Mouse (Mus musculus): Measurements from ENCODE around the gene Cnnm3. TPM values are rescaled to one million over a fixed set of nuclear protein-coding genes. Genes with fewer than 3 reads are reported as not detected.

The Cnnm3 gene
- total and polyA plus RNA-seq, 3 experiments = 4.2 to 9.9 TPM; not detected in 1

DNA sequence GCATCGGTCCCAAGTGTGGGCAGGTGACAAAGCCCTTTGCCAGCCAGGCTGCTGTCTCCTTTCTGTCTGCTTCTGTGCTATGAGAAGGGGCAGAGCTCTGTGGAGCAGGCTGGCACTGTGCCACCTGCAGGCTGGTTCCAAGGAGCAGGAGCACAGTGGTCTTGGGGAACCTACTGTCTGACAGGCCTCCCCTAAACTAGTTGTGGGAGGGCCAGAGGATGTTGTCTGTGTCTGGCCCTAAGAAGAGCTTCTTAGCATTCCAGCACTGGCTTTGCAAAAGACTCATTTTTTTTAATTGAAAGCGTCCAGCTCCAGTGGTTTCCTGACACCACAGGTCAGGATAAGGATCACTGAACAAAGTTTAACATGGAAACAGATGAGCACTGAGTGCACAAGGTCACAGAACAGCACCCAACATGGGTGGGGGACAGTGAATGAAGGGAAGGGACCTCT is 33.3 kb upstream of the Cnnm3 start:
- TF ChIP-seq ETS1 (IDR thresholded peaks at IDR 0.05; ENCODE audit: low read depth, low read length) (no peak), RCOR1 (IDR thresholded peaks at IDR 0.05; ENCODE audit: low read depth, low read length) (no peak), ZNF384 (IDR thresholded peaks at IDR 0.05; ENCODE audit: low read depth, low read length) (no peak), POLR2A (IDR thresholded peaks at IDR 0.05; ENCODE audit: control insufficient read depth in 1 of 2, insufficient read depth in 1 of 2, low read depth in 1 of 2, low read length in 2 of 2, poor library complexity in 1 of 2) (no peak), MYC (IDR thresholded peaks at IDR 0.05; ENCODE audit: low read depth, low read length) (no peak), NELFE (IDR thresholded peaks at IDR 0.05; ENCODE audit: low read depth, low read length) (no peak), EP300 (IDR thresholded peaks at IDR 0.05; ENCODE audit: low read depth in 1 of 2, low read length in 2 of 2) (no peak), HCFC1 (IDR thresholded peaks at IDR 0.05; ENCODE audit: low read depth, low read length) (no peak), CHD2 (IDR thresholded peaks at IDR 0.05; ENCODE audit: low read length) (no peak), MYB (IDR thresholded peaks at IDR 0.05; ENCODE audit: low read depth, low read length) (no peak), SIN3A (IDR thresholded peaks at IDR 0.05; ENCODE audit: low read length) (no peak), JUND (IDR thresholded peaks at IDR 0.05; ENCODE audit: low read depth, low read length) (no peak), CHD1 (IDR thresholded peaks at IDR 0.05; ENCODE audit: low read depth, low read length) (no peak), ELF1 (IDR thresholded peaks at IDR 0.05; ENCODE audit: low read depth, low read length) (no peak), UBTF (IDR thresholded peaks at IDR 0.05; ENCODE audit: borderline replicate concordance, insufficient read depth, low read depth, low read length) (no peak), SMC3 (IDR thresholded peaks at IDR 0.05; ENCODE audit: low read depth, low read length) (no peak)
- Histone ChIP-seq H3K4me3 (ENCODE audit: control insufficient read depth in 1 of 2, insufficient read depth in 1 of 2, low read depth in 2 of 2, low read length in 2 of 2) (no peak overlapping the region), H3K4me1 (ENCODE audit: control insufficient read depth in 1 of 2, insufficient read depth in 2 of 2, low read length in 2 of 2) (peaks cover 2 to 25% of the 10 kb centered on the region in 2 experiments)

DNA sequence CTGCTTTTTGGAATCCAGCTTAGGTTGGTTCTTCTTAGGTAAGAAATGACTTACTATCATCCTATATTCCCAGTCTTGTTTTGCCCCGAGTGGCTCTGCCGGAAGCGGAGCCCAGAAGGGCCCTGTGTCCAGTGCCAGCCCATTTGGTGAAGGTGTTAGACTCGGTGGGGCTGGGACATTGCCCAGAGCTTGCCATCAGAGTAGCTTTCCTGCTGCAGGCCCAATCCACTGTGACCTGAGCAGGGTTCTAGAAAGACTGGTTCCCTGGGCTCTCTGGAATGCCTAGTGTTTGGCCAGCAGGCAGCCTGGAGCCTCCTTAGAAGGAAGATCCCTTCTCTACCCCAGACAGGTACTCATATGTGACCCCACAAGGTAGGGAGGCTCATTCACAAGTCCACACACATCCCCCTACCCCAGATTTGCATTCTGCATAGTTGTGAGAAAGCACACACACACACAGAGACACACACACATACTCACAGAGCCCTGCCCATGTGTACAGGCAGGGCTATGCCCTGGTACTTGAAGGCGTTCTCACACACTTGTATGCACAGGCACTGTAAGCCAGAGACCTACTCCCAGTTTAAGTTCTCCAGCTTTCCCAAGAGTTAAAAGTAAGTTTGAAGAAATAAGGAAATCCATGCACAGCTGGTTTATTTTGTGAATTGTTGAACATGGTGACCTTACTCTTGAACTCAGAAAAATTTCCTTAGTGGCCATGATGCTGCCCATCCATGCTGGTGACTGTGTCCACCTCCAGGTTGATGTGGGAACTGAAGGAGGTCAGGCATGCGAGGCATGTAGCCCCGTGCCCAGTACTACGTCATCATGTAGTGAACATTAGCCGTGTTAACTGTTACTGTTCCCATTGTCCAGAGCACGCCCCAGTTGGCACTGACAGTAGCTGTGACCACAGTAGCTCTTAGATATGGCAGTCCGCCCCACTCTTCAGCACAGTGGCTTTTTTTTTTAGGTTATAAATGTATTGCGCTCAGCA is 31.5 kb upstream of the Cnnm3 start:
- H3K36me3 ChIP-seq (ENCODE audit: control insufficient read depth in 1 of 2, insufficient read depth in 2 of 2, low read length in 2 of 2) = peaks cover 0 to 9% of the 10 kb centered on the region in 2 experiments; a peak in 1 of 4 replicates
- TF ChIP-seq ZMIZ1 (IDR thresholded peaks at IDR 0.05; ENCODE audit: low read depth, low read length) = no peak
- TF ChIP-seq MAX (IDR thresholded peaks at IDR 0.05; ENCODE audit: low read length) = no peak
- no peak for TF ChIP-seq NRF1 (IDR thresholded peaks at IDR 0.05; ENCODE audit: insufficient read depth, low read depth, low read length, poor library complexity, severe bottlenecking)
- TF ChIP-seq RCOR1 (IDR thresholded peaks at IDR 0.05; ENCODE audit: low read depth, low read length) = no peak
- no peak for TF ChIP-seq RAD21 (IDR thresholded peaks at IDR 0.05; ENCODE audit: low read depth, low read length)
- TF ChIP-seq ETS1 (IDR thresholded peaks at IDR 0.05; ENCODE audit: low read depth, low read length) = no peak
- TF ChIP-seq MAZ (IDR thresholded peaks at IDR 0.05; ENCODE audit: low read depth, low read length) = no peak
- TF ChIP-seq ELF1 (IDR thresholded peaks at IDR 0.05; ENCODE audit: low read depth, low read length) = no peak
- TF ChIP-seq ZNF384 (IDR thresholded peaks at IDR 0.05; ENCODE audit: low read depth, low read length) = no peak
- TF ChIP-seq BHLHE40 (IDR thresholded peaks at IDR 0.05; ENCODE audit: borderline replicate concordance, low read depth, low read length) = no peak
- no peak for TF ChIP-seq TBP (IDR thresholded peaks at IDR 0.05; ENCODE audit: low read depth, low read length)
- no peak for TF ChIP-seq CHD1 (IDR thresholded peaks at IDR 0.05; ENCODE audit: low read depth, low read length)
- no peak for TF ChIP-seq POLR2AphosphoS2 (IDR thresholded peaks at IDR 0.05; ENCODE audit: low read length)
- no peak for TF ChIP-seq NELFE (IDR thresholded peaks at IDR 0.05; ENCODE audit: low read depth, low read length)
- TF ChIP-seq MYB (IDR thresholded peaks at IDR 0.05; ENCODE audit: low read depth, low read length) = no peak
- TF ChIP-seq E2F4 (IDR thresholded peaks at IDR 0.05; ENCODE audit: borderline replicate concordance, low read depth, low read length) = no peak
- TF ChIP-seq MXI1 (IDR thresholded peaks at IDR 0.05; ENCODE audit: low read depth, low read length) = no peak
- no peak for TF ChIP-seq HCFC1 (IDR thresholded peaks at IDR 0.05; ENCODE audit: low read depth, low read length)
- TF ChIP-seq USF2 (IDR thresholded peaks at IDR 0.05; ENCODE audit: borderline replicate concordance in 1 of 2, insufficient read depth in 1 of 2, low read depth in 1 of 2, low read length in 2 of 2) = no peak
- no peak overlapping the region for H3K4me3 ChIP-seq (ENCODE audit: control insufficient read depth in 1 of 2, insufficient read depth in 1 of 2, low read depth in 2 of 2, low read length in 2 of 2)

More for the DNA sequence above, 33.3 kb upstream of the Cnnm3 start:
- Histone ChIP-seq H3K9ac (ENCODE audit: control insufficient read depth, low read depth, low read length, poor library complexity, severe bottlenecking) (no peak overlapping the region), H3K9me3 (replicated peaks; ENCODE audit: insufficient read depth, low read length) (no peaks in the 10 kb centered on the region), H3K27ac (ENCODE audit: control insufficient read depth, low read depth, low read length) (no peak overlapping the region), H3K27me3 (ENCODE audit: control insufficient read depth in 1 of 2, insufficient read depth in 2 of 2, low read length in 2 of 2) (no peaks in the 10 kb centered on the region), H3K79me2 (ENCODE audit: control insufficient read depth, insufficient read depth, low read length, poor library complexity) (peaks cover 12% of the 10 kb centered on the region), H3K36me3 (ENCODE audit: control insufficient read depth in 1 of 2, insufficient read depth in 2 of 2, low read length in 2 of 2) (peaks cover 0 to 13% of the 10 kb centered on the region in 2 experiments; a peak in 2 of 4 replicates)
- DNase-seq (ENCODE audit: low read depth, low spot score) = no peak

More for the DNA sequence above, 31.5 kb upstream of the Cnnm3 start:
- DNase-seq (ENCODE audit: low read depth, low spot score) = no peak
- Histone ChIP-seq H3K9me3 (replicated peaks; ENCODE audit: insufficient read depth, low read length) (no peaks in the 10 kb centered on the region), H3K79me2 (ENCODE audit: control insufficient read depth, insufficient read depth, low read length, poor library complexity) (peaks cover 4% of the 10 kb centered on the region; the same call in 1 of the 2 replicates), H3K27me3 (ENCODE audit: control insufficient read depth in 1 of 2, insufficient read depth in 2 of 2, low read length in 2 of 2) (no peaks in the 10 kb centered on the region), H3K9ac (ENCODE audit: control insufficient read depth, low read depth, low read length, poor library complexity, severe bottlenecking) (no peak overlapping the region), H3K27ac (ENCODE audit: control insufficient read depth, low read depth, low read length) (no peak overlapping the region), H3K4me1 (ENCODE audit: control insufficient read depth in 1 of 2, insufficient read depth in 2 of 2, low read length in 2 of 2) (peaks cover under 1 to 11% of the 10 kb centered on the region in 2 experiments)

All from MEL (cell line).